18 mouse cellular contexts compared by ENCODE assay signal in the genomic region with DNA sequence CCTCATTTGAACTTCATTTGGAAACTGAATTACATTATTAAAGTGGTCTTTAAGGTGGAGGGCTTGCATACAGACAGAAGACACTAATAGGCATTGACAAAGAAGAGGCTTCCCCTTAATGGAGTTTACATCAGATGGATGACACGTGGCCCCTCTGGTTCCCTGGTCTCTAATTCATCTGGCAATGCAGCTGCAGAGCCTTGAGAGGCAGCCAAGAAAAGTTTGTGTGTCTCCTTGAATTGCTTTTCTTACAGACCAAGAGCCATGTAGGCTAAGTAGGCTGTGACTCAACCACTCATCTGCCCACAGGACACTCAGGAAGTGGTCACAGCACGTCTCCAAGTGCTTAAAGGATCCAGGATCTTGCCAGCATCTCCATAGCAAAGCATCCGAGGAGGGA.
"Had no signal": no experiment of that assay in that cellular context is flagged by ENCODE, and none has a peak within 500 bp of the region (broad histone marks: within the 10 kb centered on the region; RNA-seq: fewer than 3 reads in every experiment).

No protein-coding gene starts in this region.

- H3K9me3 ChIP-seq: kidney, embryonic 15.5 days had no signal

- H3K36me3 ChIP-seq: kidney, embryonic 15.5 days; liver, embryonic 13.5 days; neural tube, embryonic 12.5 days; neural tube, embryonic 15.5 days had no signal

- H3K4me3 ChIP-seq: kidney, embryonic 15.5 days; liver, embryonic 13.5 days; neural tube, embryonic 12.5 days; neural tube, embryonic 15.5 days had no signal

- H3K27me3 ChIP-seq: kidney, embryonic 15.5 days; liver, embryonic 13.5 days; neural tube, embryonic 12.5 days; neural tube, embryonic 15.5 days had no signal

- DNase-seq: kidney, adult 8-10 months; kidney, postnatal 10 days; kidney, postnatal 36 days; layer of hippocampus, postnatal 36 days; liver, embryonic 13.5 days; lung, adult 2 months; lung, postnatal 14 days; lung, postnatal 4 days; midbrain, embryonic 14.5 days; retina, postnatal 1 day; right cerebral cortex, postnatal 4 days; thymus, adult 2 months; thymus, postnatal 14 days; thymus, postnatal 4 days had no signal

- H3K4me1 ChIP-seq: liver, embryonic 13.5 days had no signal

- H3K27ac ChIP-seq: kidney, embryonic 15.5 days; liver, embryonic 13.5 days; neural tube, embryonic 12.5 days; neural tube, embryonic 15.5 days; stomach, postnatal 0 days had no signal
